In genomic region chr17:36031583-36032331, GRCm38 (mm10) we compare ENCODE assay signal across 8 mouse cellular contexts. TPM values are rescaled to one million over a fixed set of nuclear protein-coding genes. Genes with fewer than 3 reads are reported as not detected.
DNase-seq lines count a peak whose midpoint lies in the region; ATAC-seq lines count a peak whose summit lies in the region.
"Not testable (repeated sequence)": the region's sequence is repeated elsewhere in the genome, so short reads cannot be mapped to it uniquely, and the experiment has no call there.

No protein-coding gene starts in this region.

- peak overlapping the region; percentile 81 for H3K4me2 ChIP-seq in intestine, embryonic 16.5 days (ENCODE audit: low read depth, low read length)

- peak; percentile 66 to 91 for DNase-seq in adrenal gland, adult (ENCODE audit: inconsistent age in 2 of 2, low spot score in 1 of 2)
- DNase-seq in embryo, embryonic 9.5 days (ENCODE audit: extremely low spot score), result peak; percentile 27
- peak; percentile 67 for DNase-seq in heart, adult 8-10 months (ENCODE audit: low spot score)
- peak; percentile 46 for DNase-seq in limb, embryonic 10.5 days (ENCODE audit: low spot score)
- peak; percentile 55 for DNase-seq in retina, postnatal 1 day
- DNase-seq in urinary bladder, adult 18-20 months (ENCODE audit: low spot score in 2 of 2), result peak; percentile 27 to 69

- peak; percentile 58 for ATAC-seq in intestine, embryonic 16.5 days
- ATAC-seq in megakaryocyte, adult 5-6 weeks (ENCODE audit: poor library complexity, severe bottlenecking), result peak; percentile 78

- not testable (repeated sequence) for H3K36me3 ChIP-seq in intestine, embryonic 16.5 days (ENCODE audit: control insufficient read depth, insufficient read depth, low read length); limb, embryonic 10.5 days

- not testable (repeated sequence) for H3K27ac ChIP-seq in intestine, embryonic 16.5 days (ENCODE audit: low read length); limb, embryonic 10.5 days

- WGBS in intestine, embryonic 16.5 days, result 2% methylated on average over 40 of the region's 40 CpGs
- 2% methylated on average over 40 of the region's 40 CpGs for WGBS in limb, embryonic 10.5 days

- H3K4me1 ChIP-seq in intestine, embryonic 16.5 days (ENCODE audit: control insufficient read depth, insufficient read depth, low read length); limb, embryonic 10.5 days: not testable (repeated sequence)

- peak overlapping the region; percentile 59 for H3K4me3 ChIP-seq in intestine, embryonic 16.5 days (ENCODE audit: low read length)
- H3K4me3 ChIP-seq in limb, embryonic 10.5 days, result peak overlapping the region; percentile 52

- H3K27me3 ChIP-seq in intestine, embryonic 16.5 days (replicated peaks; ENCODE audit: control insufficient read depth, insufficient read depth, low read length), result not testable (repeated sequence)
- H3K27me3 ChIP-seq in limb, embryonic 10.5 days (ENCODE audit: low read depth, poor library complexity, severe bottlenecking), result peaks cover 28% of the 10 kb centered on the region

- H3K9me3 ChIP-seq in intestine, embryonic 16.5 days (ENCODE audit: control insufficient read depth, low read length); limb, embryonic 10.5 days (replicated peaks): not testable (repeated sequence)

- peak overlapping the region; percentile 65 for H3K9ac ChIP-seq in intestine, embryonic 16.5 days (ENCODE audit: low read depth, low read length)

RNA-seq across cellular contexts. Expression of gene H2-T23, which starts 0.9 kb away (rescaled TPM):
- total RNA-seq in heart, adult 8-10 months (2022), result 10 to 100 TPM; 26.8 to 28.5 (median 27.9) TPM
- 17.7 and 19.4 TPM in 2 replicates for polyA plus RNA-seq in intestine, embryonic 16.5 days (2015; fragmentation: Nextera tagmentation; extraction: Ambion mirVana)
- polyA plus RNA-seq in limb, embryonic 10.5 days (2016; fragmentation: Nextera tagmentation; extraction: Ambion mirVana), result 1.2 and 1.5 TPM in 2 replicates
- total RNA-seq in megakaryocyte, adult 5-6 weeks (2015), result 211 and 216 TPM in 2 replicates
- total RNA-seq in megakaryocyte, adult 5-6 weeks (2017), result 185 and 224 TPM in 2 replicates

RNA-seq across cellular contexts. Expression of gene H2-T22, which starts 10.8 kb away (rescaled TPM):
- 10 to 100 TPM; 10.4 to 14.0 (median 13.0) TPM for total RNA-seq in heart, adult 8-10 months (2022)
- polyA plus RNA-seq in intestine, embryonic 16.5 days (2015; fragmentation: Nextera tagmentation; extraction: Ambion mirVana), result 16.0 and 16.1 TPM in 2 replicates
- 5.6 and 9.7 TPM in 2 replicates for polyA plus RNA-seq in limb, embryonic 10.5 days (2016; fragmentation: Nextera tagmentation; extraction: Ambion mirVana)
- 43.2 and 44.4 TPM in 2 replicates for total RNA-seq in megakaryocyte, adult 5-6 weeks (2015)
- total RNA-seq in megakaryocyte, adult 5-6 weeks (2017), result 51.9 and 56.1 TPM in 2 replicates

RNA-seq across cellular contexts. Expression of gene Gm6034, which starts 11.0 kb away (rescaled TPM):
- total RNA-seq in heart, adult 8-10 months (2022), result not detected
- 0.86 and 1.2 TPM in 2 replicates for polyA plus RNA-seq in intestine, embryonic 16.5 days (2015; fragmentation: Nextera tagmentation; extraction: Ambion mirVana)
- not detected in 2 replicates for polyA plus RNA-seq in limb, embryonic 10.5 days (2016; fragmentation: Nextera tagmentation; extraction: Ambion mirVana)
- total RNA-seq in megakaryocyte, adult 5-6 weeks (2015), result not detected in 2 replicates
- not detected in 2 replicates for total RNA-seq in megakaryocyte, adult 5-6 weeks (2017)

RNA-seq across cellular contexts. Expression of gene H2-T24, which starts 11.4 kb away (rescaled TPM):
- total RNA-seq in heart, adult 8-10 months (2022), result 1 to 10 TPM; 6.1 to 7.4 (median 7.1) TPM
- polyA plus RNA-seq in intestine, embryonic 16.5 days (2015; fragmentation: Nextera tagmentation; extraction: Ambion mirVana), result 1.8 TPM in 2 replicates
- polyA plus RNA-seq in limb, embryonic 10.5 days (2016; fragmentation: Nextera tagmentation; extraction: Ambion mirVana), result 3.2 and 4.0 TPM in 2 replicates
- total RNA-seq in megakaryocyte, adult 5-6 weeks (2015), result 19.5 and 20.8 TPM in 2 replicates
- 85.4 and 88.2 TPM in 2 replicates for total RNA-seq in megakaryocyte, adult 5-6 weeks (2017)

RNA-seq across cellular contexts. Expression of gene Gm11127, which starts 26.4 kb away (rescaled TPM):
- total RNA-seq in heart, adult 8-10 months (2022), result 1 to 10 TPM; 4.0 to 5.5 (median 4.9) TPM
- 7.2 and 11.9 TPM in 2 replicates for polyA plus RNA-seq in intestine, embryonic 16.5 days (2015; fragmentation: Nextera tagmentation; extraction: Ambion mirVana)
- not detected in 2 replicates for polyA plus RNA-seq in limb, embryonic 10.5 days (2016; fragmentation: Nextera tagmentation; extraction: Ambion mirVana)
- not detected in 2 replicates for total RNA-seq in megakaryocyte, adult 5-6 weeks (2015)
- total RNA-seq in megakaryocyte, adult 5-6 weeks (2017), result not detected in 2 replicates

Comparison
In these comparisons a context has a peak if more than half of its experiments do, and no peak if none do; other contexts are left out.
1. DNase-seq: peak in every context shown above with its lines; median percentile 78 in adrenal gland, adult; 67 in heart, adult 8-10 months; 55 in retina, postnatal 1 day; 48 in urinary bladder, adult 18-20 months; 46 in limb, embryonic 10.5 days; 27 in embryo, embryonic 9.5 days.
2. RNA of gene H2-T23, which starts 0.9 kb away (total RNA-seq): 185 to 224 TPM in megakaryocyte, adult 5-6 weeks; 26.8 to 28.5 TPM in heart, adult 8-10 months; every median in the first group is over 4 times any median in the second.